Mouse (Mus musculus) stomach, embryonic 16.5 days (tissue): ENCODE results near the gene Sap18b. TPM values are rescaled to one million over a fixed set of nuclear protein-coding genes. Genes with fewer than 3 reads are reported as not detected.

Source experiments
- polyA plus RNA-seq: library from polyadenylated mRNA; unstranded; fragments of >200 nt; fragmentation: Nextera tagmentation; extraction: Ambion mirVana; gene quantifications from 2 replicates; pipeline ENCODE4 v1.2.1, GENCODE M21; 2015

The Sap18b gene
- polyA plus RNA-seq, 1 experiment from 2014 or later, result 366 TPM

Other genes with a start within 250 kb of the Sap18b start
- not detected in 2 replicates for gene Prss54, start 249.0 kb upstream of the Sap18b start, polyA plus RNA-seq
- gene Gins3, start 191.9 kb upstream of the Sap18b start, polyA plus RNA-seq, result 15.8 and 16.1 TPM in 2 replicates
- 22.2 and 24.3 TPM in 2 replicates for gene Ndrg4, start 148.4 kb upstream of the Sap18b start, polyA plus RNA-seq
- gene Setd6, start 109.5 kb upstream of the Sap18b start, polyA plus RNA-seq, result 16.8 and 18.3 TPM in 2 replicates
- gene Cnot1, start 17.9 kb upstream of the Sap18b start, polyA plus RNA-seq, result 66.0 and 70.4 TPM in 2 replicates
- 13.7 and 14.5 TPM in 2 replicates for gene Slc38a7, start 28.2 kb downstream of the Sap18b start, polyA plus RNA-seq
- 186 and 188 TPM in 2 replicates for gene Got2, start 63.2 kb downstream of the Sap18b start, polyA plus RNA-seq